9 mouse cellular contexts compared by ENCODE assay signal in the genomic region with DNA sequence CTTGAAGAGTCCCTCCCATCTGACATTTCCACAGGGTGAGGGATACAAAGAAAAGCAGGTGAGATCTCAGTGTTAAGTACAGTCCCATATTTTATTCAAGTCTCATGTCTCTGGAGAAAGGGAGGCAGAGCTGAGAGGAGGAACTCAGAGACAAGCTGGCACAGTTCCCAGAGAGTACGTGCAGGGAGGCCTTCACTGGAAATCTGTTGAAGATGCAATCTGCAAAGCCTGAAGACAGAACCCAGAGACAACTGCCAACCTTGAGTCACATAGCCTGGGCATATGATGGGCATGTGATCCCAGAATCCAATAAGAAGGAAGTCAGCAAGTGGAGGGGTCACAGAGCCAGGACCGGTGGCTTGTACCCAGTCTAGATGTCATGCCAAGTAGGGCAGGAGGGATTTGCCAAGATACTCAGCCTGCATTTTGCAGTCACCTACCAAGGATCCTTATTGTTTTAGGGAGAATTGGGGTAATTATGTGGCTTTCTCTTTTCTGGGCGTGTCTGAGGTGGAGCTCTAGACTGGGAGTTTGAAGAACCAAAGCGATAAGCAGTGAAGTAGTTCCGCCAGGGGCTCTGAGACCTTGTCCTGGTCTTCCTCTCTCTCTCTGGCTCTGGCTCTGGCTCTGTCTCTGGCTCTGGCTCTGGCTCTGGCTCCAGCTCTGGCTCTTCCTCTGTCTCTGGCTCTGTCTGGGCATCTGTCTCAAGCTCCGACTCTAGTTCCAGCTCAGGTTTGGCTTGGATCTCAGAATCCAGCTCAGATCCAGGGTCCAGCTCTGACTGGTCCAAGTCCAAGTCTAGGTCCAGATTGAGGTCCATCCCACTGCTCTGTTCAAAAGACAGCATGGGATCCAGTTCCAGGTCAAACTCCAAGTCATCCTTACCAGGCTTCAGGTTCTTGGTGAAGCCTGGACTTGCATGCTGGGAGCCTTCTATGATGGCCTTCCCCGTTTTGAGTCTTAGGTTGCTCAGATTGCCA. TPM values are rescaled to one million over a fixed set of nuclear protein-coding genes. Genes with fewer than 3 reads are reported as not detected.
DNase-seq lines count a peak whose midpoint lies in the region; ATAC-seq and TF ChIP-seq lines count a peak whose summit lies in the region.
"Had no signal": no experiment of that assay in that cellular context is flagged by ENCODE, and none has a peak within 500 bp of the region (broad histone marks: within the 10 kb centered on the region; RNA-seq: fewer than 3 reads in every experiment).

No protein-coding gene starts in this region.

- no peaks in the 10 kb centered on the region for H3K27me3 ChIP-seq in forebrain, embryonic 14.5 days (replicated peaks; ENCODE audit: control insufficient read depth, insufficient read depth, low read length)
- H3K27me3 ChIP-seq in forebrain, embryonic 16.5 days (replicated peaks; ENCODE audit: control insufficient read depth, insufficient read depth, low read length), result no peaks in the 10 kb centered on the region
- H3K27me3 ChIP-seq in lung, embryonic 15.5 days, result no peaks in the 10 kb centered on the region
- no peaks in the 10 kb centered on the region for H3K27me3 ChIP-seq in lung, postnatal 0 days (replicated peaks; ENCODE audit: insufficient read depth, low read length)

- H3K27ac ChIP-seq in forebrain, embryonic 14.5 days (ENCODE audit: low read depth, low read length), result no peak overlapping the region
- H3K27ac ChIP-seq in forebrain, embryonic 16.5 days (ENCODE audit: low read length), result no peak overlapping the region
- no peak overlapping the region for H3K27ac ChIP-seq in lung, embryonic 15.5 days
- H3K27ac ChIP-seq in lung, postnatal 0 days (ENCODE audit: low read length), result no peak overlapping the region

- 81% methylated on average over 7 of the region's 7 CpGs for WGBS in forebrain, embryonic 14.5 days
- WGBS in forebrain, embryonic 16.5 days, result 78% methylated on average over 7 of the region's 7 CpGs
- 81% methylated on average over 7 of the region's 7 CpGs for WGBS in lung, embryonic 15.5 days
- WGBS in lung, postnatal 0 days, result 70% methylated on average over 7 of the region's 7 CpGs

- no peak overlapping the region for H3K4me2 ChIP-seq in forebrain, embryonic 14.5 days (ENCODE audit: low read length)
- no peak overlapping the region for H3K4me2 ChIP-seq in forebrain, embryonic 16.5 days (ENCODE audit: low read length)
- H3K4me2 ChIP-seq in lung, embryonic 15.5 days, result no peak overlapping the region
- H3K4me2 ChIP-seq in lung, postnatal 0 days (replicated peaks; ENCODE audit: low read depth, low read length), result no peak overlapping the region

- H3K4me1 ChIP-seq in forebrain, embryonic 14.5 days (ENCODE audit: control insufficient read depth, insufficient read depth, low read length), result no peaks in the 10 kb centered on the region
- no peaks in the 10 kb centered on the region for H3K4me1 ChIP-seq in forebrain, embryonic 16.5 days (replicated peaks; ENCODE audit: control insufficient read depth, insufficient read depth, low read length)
- no peaks in the 10 kb centered on the region for H3K4me1 ChIP-seq in lung, embryonic 15.5 days
- H3K4me1 ChIP-seq in lung, postnatal 0 days (ENCODE audit: insufficient read depth, low read depth, low read length), result no peaks in the 10 kb centered on the region

- no peaks in the 10 kb centered on the region for H3K9me3 ChIP-seq in forebrain, embryonic 14.5 days (replicated peaks; ENCODE audit: control insufficient read depth, low read length)
- no peaks in the 10 kb centered on the region for H3K9me3 ChIP-seq in forebrain, embryonic 16.5 days (ENCODE audit: control insufficient read depth, low read length)
- H3K9me3 ChIP-seq in lung, embryonic 15.5 days, result no peaks in the 10 kb centered on the region
- H3K9me3 ChIP-seq in lung, postnatal 0 days (ENCODE audit: low read length), result no peaks in the 10 kb centered on the region

- H3K4me3 ChIP-seq in forebrain, embryonic 14.5 days (ENCODE audit: low read depth, low read length), result no peak overlapping the region
- no peak overlapping the region for H3K4me3 ChIP-seq in forebrain, embryonic 16.5 days (replicated peaks; ENCODE audit: low read length)
- H3K4me3 ChIP-seq in lung, embryonic 15.5 days, result no peak overlapping the region
- no peak overlapping the region for H3K4me3 ChIP-seq in lung, postnatal 0 days (ENCODE audit: low read depth, low read length)

- H3K9ac ChIP-seq in forebrain, embryonic 14.5 days (ENCODE audit: low read length), result no peak overlapping the region
- no peak overlapping the region for H3K9ac ChIP-seq in forebrain, embryonic 16.5 days (replicated peaks; ENCODE audit: low read depth, low read length)
- no peak overlapping the region for H3K9ac ChIP-seq in lung, embryonic 15.5 days
- no peak overlapping the region for H3K9ac ChIP-seq in lung, postnatal 0 days (replicated peaks; ENCODE audit: low read depth)

- H3K36me3 ChIP-seq in forebrain, embryonic 14.5 days (ENCODE audit: control insufficient read depth, insufficient read depth, low read length), result no peaks in the 10 kb centered on the region
- no peaks in the 10 kb centered on the region for H3K36me3 ChIP-seq in forebrain, embryonic 16.5 days (ENCODE audit: control insufficient read depth, insufficient read depth)
- H3K36me3 ChIP-seq in lung, embryonic 15.5 days, result no peaks in the 10 kb centered on the region
- H3K36me3 ChIP-seq in lung, postnatal 0 days (ENCODE audit: insufficient read depth, low read length), result no peaks in the 10 kb centered on the region

- peak; percentile 61 for DNase-seq in forebrain, embryonic 14.5 days (ENCODE audit: low spot score)
- no peak for DNase-seq in lung, postnatal 0 days (ENCODE audit: low spot score)
- peak; percentile 27 for DNase-seq in kidney, postnatal 14 days
- peak; percentile 83 to 88 for DNase-seq in right cerebral cortex, postnatal 10 days (ENCODE audit: low spot score in 2 of 2)
- DNase-seq in thymus, postnatal 14 days, result no peak
- DNase-seq in spleen, postnatal 36 days (ENCODE audit: low spot score in 2 of 2), result no peak

- no peak for TF ChIP-seq EP300 in lung, postnatal 0 days (IDR thresholded peaks at IDR 0.05)

- TF ChIP-seq CTCF in lung, postnatal 0 days (IDR thresholded peaks at IDR 0.05), result no peak

- ATAC-seq in forebrain, embryonic 14.5 days, result no peak
- ATAC-seq in forebrain, embryonic 16.5 days, result no peak
- ATAC-seq in lung, embryonic 15.5 days (ENCODE audit: borderline replicate concordance, extremely low read depth, low FRiP score, low TSS enrichment), result 0 out of 2 replicates have a peak, but pooled peaks have one; percentile 8
- no peak for ATAC-seq in lung, postnatal 0 days
- ATAC-seq: CD4-positive, CD25-positive, alpha-beta regulatory T cell, adult 4 months had no signal

RNA-seq across cellular contexts. Expression of a gene that starts 15.5 kb away (rescaled TPM):
- 126 and 142 TPM in 2 replicates for polyA plus RNA-seq in forebrain, embryonic 14.5 days (2014; fragmentation: Nextera tagmentation; extraction: Ambion mirVana)
- polyA plus RNA-seq in forebrain, embryonic 16.5 days (2015; fragmentation: Nextera tagmentation; extraction: Ambion mirVana), result 107 and 113 TPM in 2 replicates
- polyA plus RNA-seq in lung, embryonic 15.5 days (2015; fragmentation: Nextera tagmentation; extraction: Ambion mirVana), result 75.1 and 79.3 TPM in 2 replicates
- polyA plus RNA-seq in lung, postnatal 0 days (2015; fragmentation: Nextera tagmentation; extraction: Ambion mirVana), result 37.1 and 41.9 TPM in 2 replicates

RNA-seq across cellular contexts. Expression of a gene that starts 52.0 kb away (rescaled TPM):
- 0.88 and 1.3 TPM in 2 replicates for polyA plus RNA-seq in forebrain, embryonic 14.5 days (2014; fragmentation: Nextera tagmentation; extraction: Ambion mirVana)
- 1.2 and 3.4 TPM in 2 replicates for polyA plus RNA-seq in forebrain, embryonic 16.5 days (2015; fragmentation: Nextera tagmentation; extraction: Ambion mirVana)
- polyA plus RNA-seq in lung, embryonic 15.5 days (2015; fragmentation: Nextera tagmentation; extraction: Ambion mirVana), result 0.47 and 0.58 TPM in 2 replicates
- 0.60 and 0.68 TPM in 2 replicates for polyA plus RNA-seq in lung, postnatal 0 days (2015; fragmentation: Nextera tagmentation; extraction: Ambion mirVana)

RNA-seq across cellular contexts. Expression of a gene that starts 53.1 kb away (rescaled TPM):
- polyA plus RNA-seq in forebrain, embryonic 14.5 days (2014; fragmentation: Nextera tagmentation; extraction: Ambion mirVana), result 26.5 and 27.2 TPM in 2 replicates
- 27.2 and 27.8 TPM in 2 replicates for polyA plus RNA-seq in forebrain, embryonic 16.5 days (2015; fragmentation: Nextera tagmentation; extraction: Ambion mirVana)
- 53.3 and 55.6 TPM in 2 replicates for polyA plus RNA-seq in lung, embryonic 15.5 days (2015; fragmentation: Nextera tagmentation; extraction: Ambion mirVana)
- polyA plus RNA-seq in lung, postnatal 0 days (2015; fragmentation: Nextera tagmentation; extraction: Ambion mirVana), result 31.9 and 34.0 TPM in 2 replicates

Comparison
In these comparisons a context has a peak if more than half of its experiments do, and no peak if none do; other contexts are left out.
1. DNase-seq: peak in forebrain, embryonic 14.5 days (single experiment), kidney, postnatal 14 days (single experiment) and right cerebral cortex, postnatal 10 days (2 of 2); none in lung, postnatal 0 days (single experiment), thymus, postnatal 14 days (single experiment) and spleen, postnatal 36 days (0 of 2).